Mouse (Mus musculus) large intestine, adult 2 months (tissue): Measurements from ENCODE around the gene Wnt8b. TPM values are rescaled to one million over a fixed set of nuclear protein-coding genes. Genes with fewer than 3 reads are reported as not detected.

Experiments
- DNase-seq: peaks from one replicate; pipeline ENCODE4 v3.0.0-alpha.2; 2012; ENCODE audit warnings: low read depth, low spot score
- WGBS: fragments of 180-500 bp; shearing (Covaris S2); methylation state at CpG from one replicate; pipeline ENCODE4 v1.1.7; 2018; 5-methylcytosine and 5-hydroxymethylcytosine counted together
- polyA plus RNA-seq: library from polyadenylated mRNA; depleted of rRNA; stranded (reverse); fragments of >200 nt; gene quantifications from 2 replicates; pipeline ENCODE4 v1.2.3, GENCODE M21; 2012

The Wnt8b gene
- polyA plus RNA-seq, 1 experiment: 0.02 TPM

- WGBS: 11% methylated on average over 12 of the region's 12 CpGs
- no peak for DNase-seq
Observed at GRCm38 (mm10) chr19:44510534-44511175, 17.4 kb downstream of the Wnt8b start.

GRCm38 (mm10) chr19:44511451-44512231, 18.4 kb downstream of the Wnt8b start:
- no peak for DNase-seq
- 3% methylated on average over 66 of the region's 66 CpGs for WGBS

- WGBS: 60% methylated on average over 5 of the region's 5 CpGs
- DNase-seq: no peak
Observed at GRCm38 (mm10) chr19:44512601-44513000, 19.3 kb downstream of the Wnt8b start.

- DNase-seq: no peak
- WGBS: 54% methylated on average over 11 of the region's 11 CpGs
Observed at GRCm38 (mm10) chr19:44513054-44513833, 20.0 kb downstream of the Wnt8b start.

GRCm38 (mm10) chr19:44513921-44514482, 20.7 kb downstream of the Wnt8b start:
- DNase-seq: no peak
- WGBS: 49% methylated on average over 7 of the region's 7 CpGs

- DNase-seq: no peak
- WGBS: 52% methylated on average over 14 of the region's 14 CpGs
Observed at GRCm38 (mm10) chr19:44514521-44515451, 21.5 kb downstream of the Wnt8b start.

GRCm38 (mm10) chr19:44515769-44516168, 22.5 kb downstream of the Wnt8b start:
- no peak for DNase-seq
- WGBS: 65% methylated on average over 6 of the region's 6 CpGs

- WGBS: 71% methylated on average over 12 of the region's 12 CpGs
- DNase-seq: no peak
Observed at GRCm38 (mm10) chr19:44517996-44518768, 24.9 kb downstream of the Wnt8b start.

GRCm38 (mm10) chr19:44519152-44519551, 25.9 kb downstream of the Wnt8b start:
- DNase-seq: no peak
- 16% methylated on average over 7 of the region's 7 CpGs for WGBS

- DNase-seq: no peak
- WGBS: 67% methylated on average over 9 of the region's 9 CpGs
Observed at GRCm38 (mm10) chr19:44525551-44526205, 32.4 kb downstream of the Wnt8b start.

GRCm38 (mm10) chr19:44530018-44530417, 36.7 kb downstream of the Wnt8b start:
- no peak for DNase-seq
- WGBS: 84% methylated on average over 6 of the region's 6 CpGs

- WGBS: 35% methylated on average over 3 of the region's 3 CpGs
- DNase-seq: no peak
Observed at GRCm38 (mm10) chr19:44535376-44535775, 42.1 kb downstream of the Wnt8b start.

- 78% methylated on average over 8 of the region's 8 CpGs for WGBS
- DNase-seq: no peak
Observed at GRCm38 (mm10) chr19:44537416-44537815, 44.1 kb downstream of the Wnt8b start.

- no peak for DNase-seq
- 86% methylated on average over 8 of the region's 8 CpGs for WGBS
Observed at GRCm38 (mm10) chr19:44542694-44543178, 49.5 kb downstream of the Wnt8b start.

- DNase-seq: no peak
- WGBS: 67% methylated on average over 10 of the region's 10 CpGs
Observed at GRCm38 (mm10) chr19:44544372-44544771, 51.1 kb downstream of the Wnt8b start.

GRCm38 (mm10) chr19:44544775-44545174, 51.5 kb downstream of the Wnt8b start:
- 2% methylated on average over 13 of the region's 13 CpGs for WGBS
- DNase-seq: peak; percentile 61

- 3% methylated on average over 47 of the region's 47 CpGs for WGBS
- DNase-seq: no peak
Observed at GRCm38 (mm10) chr19:44545321-44546041, 52.2 kb downstream of the Wnt8b start, which contains the start of gene Sec31b. Gene Sec31b (minus strand): TSS chr19:44545864.
